Mouse (Mus musculus): Measurements from ENCODE around the gene Acat1.

The Acat1 gene

GRCm38 (mm10) chr9:53535416-53536320 lies 74.5 kb downstream of the Acat1 start:
- no peak for DNase-seq (ENCODE audit: low spot score in 2 of 2)
